Mouse (Mus musculus): ENCODE results near the gene 1700018F24Rik. TPM values are rescaled to one million over a fixed set of nuclear protein-coding genes. Genes with fewer than 3 reads are reported as not detected.
"Not testable (repeated sequence)": the region's sequence is repeated elsewhere in the genome, so short reads cannot be mapped to it uniquely, and the experiment has no call there.

The 1700018F24Rik gene
- not detected in 2 replicates for polyA plus RNA-seq (2012)

DNA sequence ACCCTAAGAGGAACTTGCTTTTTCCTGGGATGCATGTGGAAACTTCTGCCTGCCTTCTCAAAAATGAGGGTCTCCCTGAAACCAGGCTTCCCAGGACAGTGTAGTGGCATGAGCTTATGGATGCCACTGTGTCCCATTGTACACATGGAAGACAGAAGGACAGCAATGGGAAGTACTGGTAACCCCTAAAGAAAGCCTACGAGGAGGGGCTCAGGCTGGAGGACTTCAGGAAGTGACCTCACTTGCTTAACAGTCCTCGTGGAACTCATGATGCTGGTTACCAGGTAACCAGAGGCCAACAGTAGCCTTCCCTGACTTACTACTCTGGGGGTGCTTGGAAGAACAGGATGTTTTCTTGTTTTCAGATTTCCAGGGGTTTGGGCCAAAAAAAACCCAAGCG lies at the start of gene 1700018F24Rik:
Gene 1700018F24Rik (plus strand): TSS at position 301 of the 400 bp plus-strand sequence.
- not testable (repeated sequence) for TF ChIP-seq GATA1 (IDR thresholded peaks at IDR 0.05; ENCODE audit: low read length)

DNA sequence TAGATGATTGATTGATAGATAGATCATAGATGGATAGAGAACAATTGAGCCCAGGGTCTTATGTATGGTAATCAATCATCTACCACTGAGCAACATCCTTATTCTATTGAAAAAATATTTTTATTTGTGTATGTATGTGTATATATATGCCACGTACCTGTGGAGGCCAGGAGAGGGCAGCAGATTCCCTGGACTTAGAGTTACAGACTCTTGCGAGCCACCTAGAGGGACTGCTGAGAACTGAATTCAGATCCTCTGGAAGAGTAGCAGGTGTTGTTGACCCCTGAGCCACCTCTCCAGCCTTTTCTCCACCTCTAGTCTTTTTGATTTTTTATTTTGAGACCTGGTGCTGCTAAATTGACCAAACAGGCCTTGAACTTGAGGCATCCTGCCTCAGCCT lies 44.3 kb upstream of the 1700018F24Rik start:
- TF ChIP-seq GATA1 (IDR thresholded peaks at IDR 0.05; ENCODE audit: low read length), result no peak

DNA sequence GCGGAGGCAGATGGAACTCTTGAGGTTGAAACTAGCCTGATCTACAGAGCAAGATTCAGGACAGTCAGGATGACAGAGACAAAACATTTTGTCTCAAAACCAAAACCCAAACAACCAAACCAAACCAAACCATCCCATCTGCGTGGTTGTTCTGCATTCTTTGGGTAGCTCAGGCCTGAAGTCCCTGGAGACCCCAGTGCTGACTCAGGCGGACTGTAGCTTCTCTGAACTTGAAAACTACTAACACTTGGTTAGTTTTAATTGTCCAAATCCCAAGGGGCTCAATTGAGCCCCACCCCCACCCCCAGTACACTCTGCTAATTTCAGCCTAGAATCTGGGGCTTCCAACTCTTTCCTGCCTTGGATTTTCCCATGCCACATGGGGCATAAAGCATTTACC lies 39.4 kb upstream of the 1700018F24Rik start:
- no peak for TF ChIP-seq GATA1 (IDR thresholded peaks at IDR 0.05; ENCODE audit: low read length)

DNA sequence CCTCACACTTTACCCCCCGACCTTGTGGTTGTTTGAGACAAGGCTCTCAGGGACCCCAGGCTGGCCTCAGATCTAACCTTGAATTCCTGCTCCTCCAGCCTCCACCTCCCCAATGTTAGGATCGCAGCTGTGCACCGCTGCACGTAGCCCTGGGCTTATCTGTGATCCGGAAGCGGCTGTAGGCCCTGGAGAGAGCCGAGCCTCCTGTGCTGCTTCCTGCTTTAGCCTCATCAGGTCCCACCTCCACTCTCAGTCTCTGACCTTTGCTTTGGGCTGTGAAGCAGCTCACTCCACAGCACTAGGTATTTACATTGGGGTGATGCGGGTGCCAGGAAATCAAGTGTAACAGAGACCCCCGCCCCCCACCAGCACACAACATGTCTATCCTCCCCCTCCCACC lies 38.3 kb upstream of the 1700018F24Rik start:
- no peak for TF ChIP-seq GATA1 (IDR thresholded peaks at IDR 0.05; ENCODE audit: low read length)

DNA sequence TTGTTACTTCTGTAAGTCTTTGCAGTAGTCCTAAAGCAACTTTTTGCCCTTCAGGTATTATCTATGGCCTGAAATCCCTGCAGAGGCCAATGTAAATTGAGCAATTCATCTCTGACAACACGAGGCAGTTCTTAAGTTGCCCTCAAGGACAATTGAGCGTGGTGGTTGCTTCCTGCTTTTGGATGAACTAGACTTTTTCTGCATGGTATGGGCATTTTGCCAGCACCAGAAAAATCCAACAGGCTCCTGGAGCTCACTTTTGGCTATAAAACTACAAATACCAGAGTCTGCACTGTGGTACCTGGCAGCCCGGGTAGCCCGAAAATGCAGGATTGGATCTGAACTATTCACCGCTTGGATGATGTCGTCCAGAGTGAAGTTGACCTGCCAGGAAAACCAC lies 37.2 kb upstream of the 1700018F24Rik start:
- TF ChIP-seq GATA1 (IDR thresholded peaks at IDR 0.05; ENCODE audit: low read length), result no peak

DNA sequence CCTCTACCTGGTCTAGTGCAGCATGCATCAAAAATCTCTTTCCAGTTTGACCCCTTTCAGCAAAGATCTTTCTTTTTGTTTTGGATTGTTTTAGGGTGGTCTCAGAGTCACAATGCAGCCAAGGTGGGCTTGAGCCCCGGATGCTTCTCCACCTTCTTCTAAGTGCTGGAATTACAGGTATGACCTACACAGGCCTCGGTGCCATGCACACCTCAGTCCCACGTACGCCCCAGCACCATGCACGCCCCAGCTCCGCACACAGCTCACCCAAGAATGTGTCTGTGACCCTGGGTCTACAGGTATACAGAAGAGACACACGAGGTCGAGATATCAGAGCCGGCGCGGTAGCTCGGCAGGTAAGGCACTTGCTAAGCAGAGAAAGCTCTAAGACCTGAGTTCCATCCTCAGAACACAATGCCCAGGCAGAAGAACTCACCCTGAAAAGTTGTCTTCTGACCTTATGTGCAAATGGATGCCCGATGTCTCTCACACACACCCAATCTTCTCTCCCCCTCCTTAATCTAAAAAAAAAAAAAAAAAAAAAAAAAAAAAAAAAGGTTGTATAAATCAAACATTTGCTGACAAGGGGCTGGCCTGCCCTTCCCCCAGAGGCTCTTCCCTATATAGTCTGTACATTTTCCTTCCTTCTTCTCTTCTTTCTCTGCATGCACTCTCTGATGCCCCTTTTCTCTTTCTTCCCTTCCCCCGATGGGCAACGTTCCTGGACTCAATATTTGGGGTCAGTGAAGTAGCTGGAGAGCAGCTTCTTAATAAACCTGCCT lies 33.7 kb upstream of the 1700018F24Rik start:
- TF ChIP-seq GATA1 (IDR thresholded peaks at IDR 0.05; ENCODE audit: low read length), result no peak

DNA sequence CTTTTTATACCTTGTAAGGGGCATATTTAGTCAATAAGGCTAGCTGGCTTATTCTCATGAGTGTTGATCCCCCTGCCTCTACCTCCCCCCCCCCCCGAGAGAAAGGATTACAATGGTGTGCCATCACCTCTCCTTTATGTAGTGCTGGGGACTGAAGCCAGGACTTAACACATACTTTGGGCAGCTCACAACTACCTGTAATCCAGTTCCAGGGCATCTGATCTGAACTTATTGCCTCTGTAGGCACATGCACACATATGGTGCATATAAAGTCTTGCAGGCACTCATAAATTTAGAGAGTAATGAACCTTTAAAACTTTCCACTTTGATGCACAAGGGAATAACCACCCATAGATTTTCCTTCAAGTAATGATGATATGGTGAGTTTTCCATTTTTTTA lies 28.5 kb upstream of the 1700018F24Rik start:
- TF ChIP-seq GATA1 (IDR thresholded peaks at IDR 0.05; ENCODE audit: low read length), result no peak

DNA sequence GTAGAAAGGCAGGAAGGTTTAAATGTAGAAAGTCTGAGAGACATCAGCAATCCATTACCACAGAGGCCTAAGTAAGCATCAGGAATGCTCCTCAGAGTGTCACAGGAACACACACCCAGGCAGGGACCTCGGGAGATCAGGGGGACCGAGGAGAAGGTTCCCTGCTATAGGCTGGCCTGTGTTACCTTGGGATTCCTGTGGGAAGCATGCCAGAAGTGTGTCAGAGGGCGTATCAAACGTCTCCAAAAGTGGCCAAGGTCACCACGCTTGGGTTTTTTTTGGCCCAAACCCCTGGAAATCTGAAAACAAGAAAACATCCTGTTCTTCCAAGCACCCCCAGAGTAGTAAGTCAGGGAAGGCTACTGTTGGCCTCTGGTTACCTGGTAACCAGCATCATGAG lies 10.4 kb upstream of the 1700018F24Rik start, which contains the start of gene Gm4871:
Gene Gm4871 (minus strand): TSS at position 364 of the 400 bp plus-strand sequence.
- TF ChIP-seq GATA1 (IDR thresholded peaks at IDR 0.05; ENCODE audit: low read length), result not testable (repeated sequence)

DNA sequence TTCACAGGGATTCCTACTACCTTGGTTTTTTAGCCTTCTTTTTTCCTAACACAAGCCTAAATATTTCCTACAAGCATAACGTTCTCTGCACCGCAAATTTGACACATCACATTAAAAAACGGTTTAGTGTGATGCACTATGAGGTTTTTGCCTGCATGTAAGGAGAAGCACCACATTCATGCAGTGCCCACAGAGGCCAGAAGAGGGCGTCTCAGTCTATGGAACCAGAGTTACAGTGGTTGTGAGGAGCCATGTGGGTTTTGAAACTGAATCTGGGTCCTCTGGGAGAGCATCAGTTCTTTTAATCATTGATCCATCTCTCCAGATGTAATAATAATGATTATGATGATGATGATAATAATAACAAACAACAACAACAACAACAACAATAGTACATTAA lies 1.2 kb upstream of the 1700018F24Rik start:
- no peak for TF ChIP-seq GATA1 (IDR thresholded peaks at IDR 0.05; ENCODE audit: low read length)

DNA sequence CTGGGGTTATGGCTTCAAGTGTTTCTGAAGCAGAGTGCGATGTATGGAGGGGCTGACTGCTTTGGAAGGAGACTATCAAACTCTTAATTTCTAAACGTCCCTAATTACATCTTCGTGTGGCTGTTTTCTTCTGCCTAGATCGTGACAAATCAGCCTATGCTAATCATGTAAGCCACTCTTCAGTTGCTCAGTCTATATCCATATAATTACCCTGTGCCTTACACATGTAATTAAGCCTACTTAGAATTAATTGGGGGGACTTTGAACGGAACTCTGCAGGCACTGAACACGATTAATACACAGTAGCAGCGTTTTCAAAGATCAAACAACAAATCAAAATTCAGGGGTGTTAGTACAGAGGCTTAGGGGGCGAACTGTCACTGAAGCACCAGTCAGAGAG lies 15.1 kb downstream of the 1700018F24Rik start:
- no peak for TF ChIP-seq GATA1 (IDR thresholded peaks at IDR 0.05; ENCODE audit: low read length)

DNA sequence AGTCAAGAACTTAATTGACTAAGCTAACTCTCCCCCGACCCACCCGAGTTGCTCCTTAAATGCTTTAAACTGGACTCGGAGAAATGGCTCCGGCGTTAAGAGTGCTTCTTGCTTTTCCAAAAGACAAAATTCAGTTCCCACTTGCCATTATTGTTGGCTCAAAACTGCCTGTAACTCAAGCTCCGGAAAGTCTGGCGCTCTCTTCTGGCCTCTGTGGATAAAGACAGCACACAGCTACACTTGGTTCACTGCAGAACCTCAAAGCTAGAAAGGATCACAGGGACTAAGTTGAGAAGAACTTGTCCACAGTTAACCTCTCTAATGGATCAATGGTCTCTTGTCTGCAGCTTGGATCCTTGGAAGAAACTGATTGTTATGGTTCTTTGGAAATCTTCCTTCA lies 15.9 kb downstream of the 1700018F24Rik start:
- TF ChIP-seq GATA1 (IDR thresholded peaks at IDR 0.05; ENCODE audit: low read length), result no peak

DNA sequence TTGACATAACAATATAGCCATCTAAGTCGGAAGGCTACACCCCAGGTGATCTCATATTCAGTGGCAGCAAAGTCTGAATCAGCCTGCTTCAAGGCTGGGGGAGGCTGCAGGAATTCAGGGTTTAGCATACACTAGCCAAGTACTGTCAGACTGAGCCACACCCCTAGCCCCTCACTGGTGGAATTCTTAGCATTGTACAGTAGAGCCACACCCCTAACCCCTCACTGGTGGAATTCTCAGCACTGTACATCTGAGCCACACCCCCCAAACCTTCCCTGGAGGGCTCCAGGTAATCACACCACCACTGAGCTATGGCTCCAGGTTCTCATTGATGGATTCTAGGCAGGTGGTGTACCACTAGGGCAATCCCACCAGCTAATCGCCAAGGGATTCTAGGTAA lies 16.7 kb downstream of the 1700018F24Rik start:
- no peak for TF ChIP-seq GATA1 (IDR thresholded peaks at IDR 0.05; ENCODE audit: low read length)

DNA sequence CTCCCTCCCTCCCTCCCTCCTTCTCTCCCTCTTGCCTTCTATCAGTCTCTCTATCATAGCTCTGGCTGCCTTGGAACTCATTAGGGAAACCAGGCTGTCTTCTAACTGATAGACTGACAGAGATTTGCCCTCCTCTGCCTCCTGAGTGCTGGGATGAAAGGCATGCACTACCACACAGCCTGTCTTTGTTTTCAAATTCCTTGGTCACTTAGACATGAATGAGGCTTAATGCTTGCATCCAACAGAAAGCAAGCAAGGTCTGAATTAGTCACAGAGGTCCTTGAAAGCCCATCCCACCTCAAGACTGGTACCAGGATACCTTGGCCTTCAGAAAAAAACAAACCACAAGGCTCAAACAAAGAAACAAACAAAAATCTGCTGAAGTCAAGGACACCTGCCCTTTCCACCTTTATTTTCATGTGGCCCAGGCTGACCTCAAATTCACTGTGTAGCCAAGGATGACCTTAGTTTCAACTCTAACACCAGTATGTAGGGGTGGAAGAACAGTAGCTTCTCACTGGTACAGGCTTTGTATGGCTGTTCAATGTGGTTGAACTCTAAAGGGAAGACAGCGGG lies 22.1 kb downstream of the 1700018F24Rik start:
- no peak for TF ChIP-seq GATA1 (IDR thresholded peaks at IDR 0.05; ENCODE audit: low read length)

DNA sequence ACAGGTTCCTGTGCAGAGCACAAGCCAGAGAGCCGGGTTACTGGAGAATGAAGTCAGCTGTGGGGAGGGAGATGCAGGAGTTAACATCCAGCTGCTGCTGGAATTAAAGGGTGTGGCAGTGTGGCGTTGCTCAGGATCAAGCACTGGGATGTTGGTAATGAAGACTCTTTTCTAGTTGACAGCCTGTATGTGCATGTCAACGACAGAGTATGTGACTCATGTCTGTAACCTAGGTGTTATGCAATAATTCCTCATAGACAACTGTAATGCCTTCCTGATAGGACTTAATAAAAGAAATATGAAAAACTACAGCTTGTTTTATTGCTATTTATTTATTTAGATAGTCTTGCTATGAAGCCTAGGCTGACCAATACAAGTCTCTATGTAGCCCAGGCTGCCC lies 26.1 kb downstream of the 1700018F24Rik start:
- no peak for TF ChIP-seq GATA1 (IDR thresholded peaks at IDR 0.05; ENCODE audit: low read length)

DNA sequence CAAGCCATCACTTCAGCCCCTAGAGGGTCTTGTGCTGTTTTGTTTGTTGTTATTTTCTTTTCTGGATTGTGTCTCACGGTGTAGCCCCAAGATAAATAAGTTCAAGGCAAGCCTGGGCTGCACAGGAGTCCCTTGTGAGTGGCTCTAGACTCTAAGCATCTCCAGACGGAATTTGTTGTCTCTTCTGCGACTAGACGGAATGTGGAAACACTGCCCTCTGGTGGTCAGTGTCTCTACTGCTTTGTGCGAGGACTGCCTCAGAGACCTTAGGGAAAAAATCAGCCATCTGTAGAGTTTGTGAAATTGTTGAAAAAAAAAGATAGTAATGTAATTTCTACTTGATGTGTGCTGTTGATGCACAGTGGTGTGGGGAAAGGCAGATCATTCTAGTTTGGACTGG lies 26.9 kb downstream of the 1700018F24Rik start:
- TF ChIP-seq GATA1 (IDR thresholded peaks at IDR 0.05; ENCODE audit: low read length), result no peak

DNA sequence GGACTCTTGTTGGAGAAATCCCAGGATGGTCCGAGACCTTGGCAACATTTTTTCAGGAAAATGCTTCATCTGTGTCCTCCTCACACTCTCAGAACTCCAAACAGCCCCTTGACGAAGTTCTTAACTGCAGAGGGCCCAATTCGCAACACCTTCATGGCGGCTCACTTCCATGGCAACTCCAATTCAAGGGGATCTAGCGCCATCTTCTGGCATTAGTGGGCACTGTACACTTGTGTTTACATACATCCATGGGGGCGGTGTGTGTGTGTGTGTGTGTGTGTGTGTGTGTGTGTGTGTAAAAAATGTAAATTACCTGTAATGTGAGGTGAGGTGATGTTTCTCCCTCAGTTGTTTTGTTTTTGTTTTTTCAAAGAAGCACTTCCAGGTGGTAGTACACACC lies 28.6 kb downstream of the 1700018F24Rik start:
- no peak for TF ChIP-seq GATA1 (IDR thresholded peaks at IDR 0.05; ENCODE audit: low read length)

DNA sequence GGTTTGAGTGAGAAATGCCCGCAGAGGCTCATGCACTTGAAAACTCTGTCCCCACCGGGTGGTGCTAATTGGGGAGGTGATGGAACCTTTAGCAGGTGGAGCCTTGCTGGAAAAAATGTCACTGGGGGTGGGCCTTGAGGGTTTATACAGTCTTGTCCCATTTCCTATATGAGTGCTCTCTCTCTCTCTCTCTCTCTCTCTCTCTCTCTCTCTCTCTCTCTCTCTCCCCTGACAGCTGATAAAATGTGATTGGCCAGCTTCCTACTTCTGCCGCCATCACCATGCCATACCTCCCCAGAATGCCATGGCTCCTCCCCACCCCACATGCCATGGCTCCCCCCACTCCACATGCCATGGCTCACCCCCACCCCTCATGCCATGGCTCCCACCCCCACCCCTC lies 32.3 kb downstream of the 1700018F24Rik start:
- no peak for TF ChIP-seq GATA1 (IDR thresholded peaks at IDR 0.05; ENCODE audit: low read length)
